Mouse (Mus musculus) gonadal fat pad, adult 2 months (tissue): Measurements from ENCODE around the gene Gm49366. TPM values are rescaled to one million over a fixed set of nuclear protein-coding genes. Genes with fewer than 3 reads are reported as not detected.
"Not testable (repeated sequence)": the region's sequence is repeated elsewhere in the genome, so short reads cannot be mapped to it uniquely, and the experiment has no call there.

Experiments used
- DNase-seq: peaks from one replicate; pipeline ENCODE4 v3.0.0-alpha.2; 2012; ENCODE audit warnings: low read depth
- polyA plus RNA-seq: library from polyadenylated mRNA; depleted of rRNA; stranded (reverse); fragments of >200 nt; gene quantifications from 2 replicates; pipeline ENCODE4 v1.2.3, GENCODE M21; 2012

The Gm49366 gene
- polyA plus RNA-seq, 1 experiment = not detected

DNA sequence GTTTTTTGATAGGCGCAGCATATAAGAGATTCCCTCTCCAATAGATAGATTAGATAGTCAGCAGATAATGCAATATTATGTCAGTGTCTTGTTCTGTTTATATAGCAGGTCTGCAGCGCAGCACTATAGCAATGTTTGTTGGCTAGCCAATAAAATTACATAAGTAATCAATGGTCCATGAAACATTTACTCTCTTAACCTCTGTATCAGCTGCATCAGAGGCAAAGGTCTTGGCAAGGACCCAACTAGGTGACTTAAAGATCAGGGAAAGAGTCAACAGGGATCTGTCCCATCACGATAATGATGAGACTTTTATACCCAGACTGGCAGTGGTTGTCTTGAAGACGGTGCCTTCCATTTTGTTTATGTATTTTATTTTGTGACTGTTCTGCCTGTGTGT is 5.9 kb upstream of the Gm49366 start:
- DNase-seq = no peak

DNA sequence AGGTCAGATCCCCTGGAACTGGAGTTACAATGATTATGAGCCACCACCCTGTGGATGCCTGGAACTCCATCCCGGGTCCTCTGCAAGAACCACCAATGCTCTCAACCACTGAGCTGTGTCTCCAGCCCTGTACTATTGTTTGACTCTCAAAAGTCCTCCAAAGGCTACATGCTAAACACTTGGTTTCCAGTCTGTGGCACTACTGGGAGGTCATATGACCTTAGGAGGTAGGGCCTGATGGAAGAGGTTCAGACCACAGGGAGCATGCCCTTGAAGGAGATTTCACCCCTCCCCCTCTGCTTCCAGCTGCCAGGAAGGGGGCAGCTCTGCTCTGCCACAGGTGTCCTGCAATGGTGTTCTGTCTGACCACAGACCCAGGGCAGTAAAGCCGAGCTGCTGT is 5.4 kb upstream of the Gm49366 start:
- not testable (repeated sequence) for DNase-seq

DNA sequence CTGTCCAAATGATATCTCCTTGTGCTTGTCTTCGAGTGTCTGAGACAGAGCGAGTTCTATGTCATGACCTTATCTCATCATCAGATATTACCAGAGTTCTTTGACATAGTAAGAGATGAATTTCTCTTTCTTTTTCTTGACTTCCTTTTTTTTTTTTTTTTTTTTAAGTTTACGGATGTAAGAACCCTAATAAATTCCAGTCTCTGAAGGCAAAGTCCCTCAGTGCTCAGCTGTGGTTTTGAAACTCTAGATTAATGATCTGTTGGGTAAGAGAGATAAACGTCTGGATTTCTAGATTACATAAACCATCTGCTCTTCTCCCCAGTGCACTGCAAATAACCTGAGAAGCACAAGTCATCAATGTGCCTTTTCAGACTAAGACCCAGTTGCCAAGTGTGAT is 4.6 kb upstream of the Gm49366 start:
- DNase-seq = no peak

DNA sequence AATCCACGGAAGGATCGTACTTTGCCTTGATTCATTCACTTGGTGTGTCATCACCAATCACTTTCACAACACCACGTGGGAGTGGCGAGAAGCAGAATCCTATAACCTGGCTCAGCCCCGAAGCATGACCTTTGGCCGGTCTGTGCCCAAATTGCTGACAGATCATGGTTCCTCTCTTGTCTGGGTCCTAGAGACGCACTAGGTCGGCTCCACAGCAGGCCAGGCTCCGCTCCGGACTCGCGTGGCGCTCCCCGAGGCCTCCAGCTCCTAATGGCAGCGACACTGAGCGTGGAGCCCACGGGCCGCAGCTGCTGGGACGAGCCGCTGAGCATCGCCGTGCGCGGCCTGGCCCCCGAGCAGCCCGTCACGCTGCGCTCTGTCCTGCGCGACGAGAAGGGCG is 494 bp upstream of the Gm49366 start, which contains the start of gene Acot4:
TSS of gene Acot4 (plus strand) at position 139 of the 400 bp plus-strand sequence.
- not testable (repeated sequence) for DNase-seq

DNA sequence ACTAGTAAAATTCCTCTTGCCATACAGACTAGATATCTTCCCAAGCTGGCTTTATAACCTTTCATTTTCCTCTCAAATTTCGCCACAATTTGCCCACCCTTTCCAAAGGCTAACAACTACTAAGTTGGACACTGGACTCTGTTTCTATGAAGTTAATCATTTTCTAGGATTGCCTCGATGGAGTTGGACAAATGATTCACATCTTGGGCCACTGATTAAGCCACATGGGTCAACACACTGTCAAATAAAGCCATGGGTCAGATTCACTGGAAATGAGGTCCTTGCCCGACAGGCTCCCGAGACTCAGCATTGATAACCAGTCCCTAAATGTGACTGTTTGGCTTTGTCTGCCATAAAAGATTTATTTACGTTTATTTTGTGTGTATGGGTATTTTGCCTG is 3.5 kb downstream of the Gm49366 start:
- no peak for DNase-seq

DNA sequence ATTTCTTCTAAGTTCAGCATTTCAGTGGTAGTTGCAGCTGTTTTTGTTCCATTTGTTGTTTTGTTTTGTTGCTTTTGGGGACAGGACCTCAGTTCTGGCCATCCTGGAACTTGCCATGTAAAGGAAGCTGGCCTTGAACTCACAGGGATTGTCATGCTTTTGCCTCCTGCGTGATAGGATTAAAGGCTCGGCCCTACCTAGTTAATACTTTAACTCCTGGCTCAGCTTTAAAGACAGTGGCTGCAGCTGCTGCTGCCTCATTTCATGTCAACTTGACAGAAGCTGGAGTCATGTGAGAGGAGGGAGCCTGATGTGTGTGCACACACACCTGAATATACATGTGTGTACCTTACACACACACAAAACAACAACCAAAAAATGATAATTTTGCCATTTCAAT is 5.3 kb downstream of the Gm49366 start:
- DNase-seq = no peak

DNA sequence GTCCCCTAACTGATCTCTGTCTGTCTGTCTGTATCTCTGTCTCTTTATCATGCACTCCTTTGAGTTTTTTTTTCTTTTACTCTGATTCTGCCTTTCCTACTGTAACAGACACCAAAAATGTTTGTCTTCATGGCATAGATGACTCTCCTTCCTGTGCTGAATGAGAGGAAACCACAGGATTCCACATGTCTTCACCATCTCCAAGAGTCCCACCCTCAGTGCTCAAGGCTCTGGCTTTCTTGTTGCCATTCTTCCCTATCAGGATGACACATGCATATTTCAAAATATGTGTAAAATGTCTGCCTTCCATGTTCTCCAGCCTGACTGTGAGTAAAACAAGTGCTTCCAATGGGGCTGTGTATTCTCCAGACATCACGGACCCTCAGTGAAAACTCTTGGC is 8.2 kb downstream of the Gm49366 start:
- DNase-seq = no peak

DNA sequence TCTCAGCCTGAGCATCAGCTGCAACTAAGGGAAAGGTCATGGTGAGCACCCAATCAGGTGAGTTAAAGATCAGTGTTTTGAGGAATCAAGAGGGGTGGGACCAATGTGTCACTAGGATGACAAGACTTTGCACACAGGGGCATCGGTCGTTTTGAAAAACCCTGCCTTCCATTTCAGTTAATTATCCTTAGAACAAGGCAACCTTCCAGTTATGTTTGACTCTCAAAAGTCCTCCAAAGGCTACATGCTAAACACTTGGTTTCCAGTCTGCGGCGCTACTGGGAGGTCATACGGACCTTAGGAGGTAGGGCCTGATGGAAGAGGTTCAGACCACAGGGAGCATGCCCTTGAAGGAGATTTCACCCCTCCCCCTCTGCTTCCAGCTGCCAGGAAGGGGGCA is 12.0 kb downstream of the Gm49366 start:
- not testable (repeated sequence) for DNase-seq

DNA sequence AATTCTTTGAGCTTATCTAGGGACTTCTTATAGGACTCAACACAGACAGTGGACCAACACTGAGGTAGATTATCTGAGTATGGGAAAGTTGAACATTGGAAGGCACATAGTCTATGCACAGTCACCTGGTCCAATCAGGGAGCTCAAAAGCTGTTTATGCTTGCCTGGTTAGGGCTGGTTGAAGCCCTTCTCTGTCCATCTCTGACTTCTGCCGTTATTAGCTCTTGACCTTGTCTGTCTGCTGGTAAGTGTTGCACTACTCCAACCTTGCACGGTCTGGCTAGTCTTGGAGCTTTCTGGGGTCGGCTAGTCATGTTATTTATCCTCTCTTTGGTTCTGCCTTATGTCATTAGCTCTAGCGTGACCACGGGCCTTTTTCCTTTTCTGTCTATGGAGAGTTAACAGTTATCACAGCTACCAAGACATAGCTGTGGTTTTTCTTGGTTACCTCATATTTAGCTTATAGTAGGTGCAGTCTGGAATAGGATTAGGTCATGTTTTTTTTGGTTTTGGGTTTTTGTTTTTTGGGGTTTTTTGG is 13.3 kb downstream of the Gm49366 start, which contains the start of gene Acot3:
TSS of gene Acot3 (plus strand) at position 208 of the 538 bp plus-strand sequence.
- no peak for DNase-seq

DNA sequence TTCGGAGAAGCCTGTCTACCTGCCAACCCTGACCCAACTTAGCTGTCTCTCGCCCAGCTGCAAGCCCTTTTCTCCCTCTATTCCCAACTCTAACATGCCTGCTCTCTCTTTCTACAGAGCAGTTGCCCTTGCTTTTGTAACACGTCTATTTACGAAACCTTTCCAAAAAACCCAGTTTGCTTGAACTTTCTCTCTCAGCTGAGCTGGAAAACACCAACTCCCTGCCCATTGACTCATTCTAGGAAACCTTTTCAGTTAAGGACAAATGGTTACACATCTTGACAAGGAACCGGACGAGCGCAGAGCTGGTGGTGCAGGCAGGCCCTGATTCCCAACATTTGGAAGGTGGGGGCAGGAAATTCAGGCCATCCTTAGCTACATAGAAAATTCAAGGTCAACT is 13.9 kb downstream of the Gm49366 start:
- DNase-seq = no peak

DNA sequence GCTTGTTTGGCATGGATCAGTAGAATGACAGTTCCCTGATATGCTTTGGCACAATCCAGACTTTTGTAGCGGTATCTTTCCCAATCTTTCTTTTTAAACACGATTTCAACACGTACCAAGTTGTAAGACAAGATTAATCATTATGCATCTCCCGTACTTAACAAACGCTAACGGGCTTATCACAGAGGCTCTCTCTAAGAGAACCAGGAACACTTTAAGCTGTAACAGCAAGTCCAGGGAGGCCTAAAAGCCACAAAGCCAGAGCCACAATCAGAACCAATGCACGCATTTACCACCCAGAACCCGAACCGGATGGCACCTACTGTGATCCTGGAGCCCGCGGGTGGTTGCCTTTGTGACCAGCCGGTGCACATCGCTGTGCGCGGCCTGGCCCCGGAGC is 14.4 kb downstream of the Gm49366 start:
- no peak for DNase-seq

DNA sequence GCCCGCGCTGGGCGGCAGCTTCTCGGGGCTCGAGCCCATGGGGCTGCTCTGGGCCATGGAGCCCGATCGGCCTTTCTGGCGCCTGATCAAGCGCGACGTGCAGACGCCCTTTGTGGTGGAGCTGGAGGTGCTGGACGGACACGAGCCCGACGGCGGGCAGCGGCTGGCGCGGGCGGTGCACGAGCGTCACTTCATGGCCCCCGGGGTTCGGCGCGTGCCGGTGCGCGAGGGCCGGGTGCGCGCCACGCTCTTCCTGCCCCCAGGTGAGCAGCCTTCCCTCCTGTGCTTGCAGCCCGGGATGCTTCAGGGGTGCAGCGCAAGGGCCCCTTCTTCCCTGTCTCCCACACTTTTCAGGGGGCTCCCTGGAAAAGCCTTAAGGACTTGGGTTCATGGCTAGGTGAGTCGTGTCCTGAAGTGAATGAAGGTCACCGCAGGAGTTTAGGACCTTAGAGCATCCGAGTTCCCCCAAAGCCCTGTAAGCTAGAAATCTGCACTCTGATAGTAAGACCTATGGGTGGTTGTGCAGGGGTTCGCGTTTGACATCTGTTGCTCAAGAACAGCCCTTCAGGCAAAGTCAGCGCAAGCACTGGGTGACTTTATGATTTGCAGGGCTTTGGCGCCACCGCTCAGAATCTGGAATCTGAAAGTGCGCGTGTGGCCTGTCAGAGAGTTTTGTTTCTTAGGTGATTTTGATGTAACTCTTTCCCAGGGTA is 15.1 kb downstream of the Gm49366 start:
- DNase-seq = no peak

DNA sequence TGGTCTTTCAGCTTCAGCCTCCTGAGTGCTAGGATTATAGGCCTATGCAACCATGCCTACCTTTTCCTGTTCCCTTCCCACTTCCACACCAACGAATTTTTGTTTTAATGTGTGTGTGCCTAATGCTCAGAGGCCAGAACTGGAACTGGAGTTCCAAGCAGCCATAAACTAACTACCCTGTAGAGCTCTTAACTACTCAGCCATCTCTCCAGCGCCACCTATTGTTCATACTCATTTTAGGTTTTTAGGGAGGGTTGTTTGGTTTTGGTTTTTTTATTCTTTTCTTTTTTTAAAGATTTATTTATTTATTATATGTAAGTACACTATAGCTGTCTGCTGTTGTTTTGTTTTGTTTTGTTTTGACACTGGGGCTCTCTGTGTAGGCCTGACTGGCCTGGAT is 22.2 kb downstream of the Gm49366 start:
- DNase-seq = no peak

DNA sequence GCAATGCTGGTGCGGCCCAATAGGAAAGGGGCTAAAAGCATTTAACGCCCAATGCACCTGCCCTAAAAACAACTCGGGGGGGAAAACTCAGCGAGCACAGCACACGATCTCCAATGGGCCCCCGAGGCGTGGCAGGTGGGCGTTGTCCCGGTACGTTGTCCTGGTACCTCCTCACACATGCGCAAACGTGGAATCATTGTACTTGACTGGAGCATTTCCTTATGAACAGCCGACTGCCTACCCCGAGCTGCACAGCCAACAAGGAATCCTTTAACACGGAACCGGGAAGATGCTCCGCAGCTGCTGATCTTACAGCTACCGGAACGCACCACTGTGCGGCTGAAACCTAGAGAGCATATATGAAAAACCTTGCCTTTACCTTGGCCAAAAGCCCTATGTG is 23.6 kb downstream of the Gm49366 start:
- no peak for DNase-seq

DNA sequence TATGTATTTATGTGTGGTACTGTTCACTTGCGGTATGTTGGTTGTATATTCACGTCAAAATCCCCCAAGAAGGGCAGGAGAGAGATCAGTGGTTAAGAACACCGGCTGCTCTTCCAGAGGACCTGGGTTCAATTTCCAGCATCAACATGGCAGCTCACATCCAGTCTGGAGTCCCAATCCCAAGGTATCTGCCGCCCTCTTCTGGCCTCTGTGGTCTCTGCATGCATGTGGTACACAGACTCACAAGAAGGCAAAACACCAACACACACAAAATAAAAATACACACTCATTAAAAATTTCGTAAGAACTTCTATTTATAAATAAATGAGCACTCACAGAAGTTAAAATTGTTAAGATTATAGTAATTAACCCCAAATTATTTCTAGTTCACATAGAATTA is 24.5 kb downstream of the Gm49366 start:
- DNase-seq = no peak

DNA sequence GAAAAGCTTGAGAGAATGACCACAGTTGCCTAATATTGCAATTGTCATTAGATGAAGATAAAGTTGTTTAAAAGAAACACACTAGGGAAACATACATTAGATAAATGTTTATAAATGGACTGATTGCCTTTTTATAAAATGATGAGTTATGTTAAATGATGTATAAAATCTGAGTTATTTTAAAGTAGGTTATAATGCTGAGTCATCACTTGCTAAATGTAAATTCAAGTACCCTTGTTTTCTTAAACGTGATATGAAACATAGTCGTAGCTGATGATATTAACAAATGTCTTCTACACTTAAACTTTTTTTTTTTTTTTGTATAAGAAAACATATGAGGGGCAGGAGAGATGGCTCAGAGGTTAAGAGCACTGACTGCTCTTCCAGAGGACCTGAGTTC is 25.1 kb downstream of the Gm49366 start:
- no peak for DNase-seq

DNA sequence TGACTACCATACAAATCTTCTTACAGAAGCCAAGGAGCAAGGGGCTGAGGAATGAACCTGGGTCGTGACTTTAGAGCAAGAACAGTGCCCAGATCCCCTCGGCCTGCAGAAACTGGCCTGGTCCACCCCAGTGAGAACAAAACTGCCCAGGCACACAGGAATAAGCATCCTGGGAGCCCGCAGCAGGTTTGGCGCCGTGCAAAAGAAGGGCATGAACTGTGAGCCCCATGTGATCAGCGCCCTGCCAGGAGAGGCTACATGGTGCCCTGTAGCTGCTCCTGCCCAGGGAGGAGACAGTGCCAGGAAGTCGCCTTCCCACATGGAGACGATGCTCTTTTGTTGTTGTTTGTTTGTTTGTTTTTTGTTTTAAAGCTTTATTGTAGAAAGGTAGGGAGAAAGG is 25.9 kb downstream of the Gm49366 start:
- DNase-seq = no peak

DNA sequence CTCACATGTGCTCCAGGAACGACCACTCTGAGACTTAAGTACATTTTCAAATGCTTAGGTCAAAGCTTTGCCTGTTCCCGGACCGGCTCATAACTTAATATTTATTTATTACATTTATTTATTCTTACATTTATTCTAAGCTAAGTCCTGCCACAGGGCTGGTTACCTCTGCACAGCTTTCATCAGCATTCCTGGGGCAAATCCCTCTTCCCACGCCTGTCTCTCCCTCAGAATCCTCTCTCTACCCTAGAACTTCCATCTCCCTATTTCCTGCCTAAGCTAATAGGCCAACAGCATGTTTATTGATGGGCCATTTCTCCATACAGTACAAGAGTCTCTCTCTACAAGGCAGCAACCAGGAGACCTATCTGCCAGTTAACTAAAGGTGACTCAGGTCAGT is 29.0 kb downstream of the Gm49366 start:
- DNase-seq = peak; percentile 71

DNA sequence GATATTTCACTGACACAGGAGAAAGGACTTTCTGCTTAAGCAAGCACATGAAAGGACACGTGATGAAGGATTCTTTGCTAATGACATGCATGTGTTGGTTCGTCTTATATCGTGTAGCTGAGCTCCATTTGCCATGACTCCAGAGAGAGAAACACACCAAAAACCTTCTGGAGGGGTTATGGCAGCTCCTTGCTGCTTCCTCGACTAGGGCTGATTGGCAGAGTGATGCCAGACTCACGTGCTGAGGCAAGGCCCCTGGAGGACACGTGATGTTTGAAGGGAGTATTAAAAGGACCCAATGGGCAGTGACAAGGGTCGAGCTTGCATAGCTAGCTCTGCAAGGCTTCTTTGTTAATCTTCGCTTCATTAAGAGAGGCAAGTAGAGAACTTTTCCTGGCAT is 29.6 kb downstream of the Gm49366 start:
- DNase-seq = no peak

DNA sequence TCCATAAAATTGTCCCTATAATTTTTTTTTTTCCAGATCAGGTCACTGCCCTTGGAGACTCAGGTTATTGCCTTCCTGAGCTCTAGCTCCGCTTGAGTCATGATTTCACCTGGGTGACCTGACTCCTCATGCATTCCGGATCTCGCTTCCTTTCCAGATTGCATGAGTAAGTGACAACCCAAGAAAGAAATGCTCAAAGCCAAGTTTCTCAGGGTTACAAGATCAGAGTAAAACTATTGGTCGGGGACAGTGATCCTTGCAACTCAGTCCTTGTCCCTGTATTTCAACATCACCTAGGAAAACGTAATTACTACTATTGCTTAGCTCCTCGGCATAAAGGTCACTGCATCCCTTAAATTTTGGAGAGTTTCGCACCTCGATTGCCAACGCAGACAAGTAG is 30.3 kb downstream of the Gm49366 start, which contains the start of gene Acot5:
TSS of gene Acot5 (plus strand) at position 340 of the 400 bp plus-strand sequence.
- peak; percentile 95 for DNase-seq

DNA sequence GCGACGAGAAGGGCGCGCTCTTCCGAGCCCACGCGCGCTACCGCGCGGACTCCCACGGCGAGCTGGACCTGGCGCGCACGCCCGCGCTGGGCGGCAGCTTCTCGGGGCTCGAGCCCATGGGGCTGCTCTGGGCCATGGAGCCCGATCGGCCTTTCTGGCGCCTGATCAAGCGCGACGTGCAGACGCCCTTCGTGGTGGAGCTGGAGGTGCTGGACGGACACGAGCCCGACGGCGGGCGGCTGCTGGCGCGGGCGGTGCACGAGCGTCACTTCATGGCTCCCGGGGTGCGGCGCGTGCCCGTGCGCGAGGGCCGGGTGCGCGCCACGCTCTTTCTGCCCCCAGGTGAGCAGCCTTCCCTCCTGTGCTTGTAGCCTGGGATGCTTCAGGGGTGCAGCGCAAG is 30.8 kb downstream of the Gm49366 start:
- not testable (repeated sequence) for DNase-seq

DNA sequence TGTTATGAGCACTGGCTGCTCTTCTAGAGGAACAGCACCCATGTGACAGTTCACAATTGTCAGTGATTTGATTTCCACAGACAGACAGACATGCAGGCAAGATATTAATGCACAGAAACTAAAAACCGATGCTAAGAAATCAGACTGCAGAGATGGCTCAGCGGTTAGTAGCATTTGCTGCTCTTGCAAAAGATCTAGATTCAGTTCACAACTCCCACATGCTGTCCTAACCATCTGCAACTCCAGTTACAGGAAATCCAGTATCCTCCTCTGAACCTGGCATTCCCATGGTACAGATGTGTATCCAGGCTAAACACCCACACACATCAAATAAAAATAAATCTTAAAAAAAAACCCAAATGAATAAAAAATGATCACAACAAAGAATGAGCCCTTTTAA is 33.0 kb downstream of the Gm49366 start:
- peak; percentile 65 for DNase-seq

DNA sequence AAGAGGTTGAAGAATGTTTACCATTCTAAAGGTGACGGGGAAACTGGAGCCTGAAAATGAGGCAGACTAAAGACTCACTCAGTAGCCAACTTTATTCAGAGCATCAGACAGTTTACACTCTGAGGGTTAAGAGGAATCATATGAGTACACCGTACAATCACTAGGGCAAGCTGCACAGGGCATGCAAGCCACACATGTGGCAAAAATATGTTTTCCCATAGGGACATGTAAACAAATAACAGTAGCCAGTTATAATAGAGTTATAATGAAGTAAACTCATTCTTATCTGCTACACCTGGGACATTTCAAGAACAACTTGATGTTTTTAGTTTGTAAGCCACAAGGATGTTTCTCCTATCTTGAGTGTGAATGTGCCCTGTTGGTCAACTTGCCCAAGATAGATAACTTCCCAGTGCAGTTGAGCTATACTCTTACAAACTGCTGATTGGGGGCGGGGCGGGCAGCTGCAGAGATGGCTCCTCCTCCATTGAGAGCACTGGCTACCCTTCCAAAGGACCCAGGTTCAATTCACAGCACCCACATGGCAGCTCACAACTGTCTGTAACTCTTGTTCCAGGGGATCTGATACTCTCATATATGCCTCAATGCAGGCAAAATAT is 38.7 kb downstream of the Gm49366 start:
- no peak for DNase-seq
